Mouse (Mus musculus): ENCODE measurements around the gene Cbx2.

GRCm38 (mm10) chr11:119014455-119014854 is 8.3 kb upstream of the Cbx2 start:
- TF ChIP-seq EP300 (IDR thresholded peaks at IDR 0.05), result no peak
- TF ChIP-seq CTCF (IDR thresholded peaks at IDR 0.05), result no peak
